Mouse (Mus musculus) skeletal muscle tissue, adult 2 months (tissue): Measurements from ENCODE around the gene Ubl7.

Experiments
- DNase-seq: peaks from one replicate; pipeline ENCODE4 v3.0.0-alpha.2; 2012; ENCODE audit warnings: low read depth, low spot score

Ubl7 gene

GRCm38 (mm10) chr9:57948333-57948931 lies 37.7 kb downstream of the Ubl7 start:
- no peak for DNase-seq

DNA sequence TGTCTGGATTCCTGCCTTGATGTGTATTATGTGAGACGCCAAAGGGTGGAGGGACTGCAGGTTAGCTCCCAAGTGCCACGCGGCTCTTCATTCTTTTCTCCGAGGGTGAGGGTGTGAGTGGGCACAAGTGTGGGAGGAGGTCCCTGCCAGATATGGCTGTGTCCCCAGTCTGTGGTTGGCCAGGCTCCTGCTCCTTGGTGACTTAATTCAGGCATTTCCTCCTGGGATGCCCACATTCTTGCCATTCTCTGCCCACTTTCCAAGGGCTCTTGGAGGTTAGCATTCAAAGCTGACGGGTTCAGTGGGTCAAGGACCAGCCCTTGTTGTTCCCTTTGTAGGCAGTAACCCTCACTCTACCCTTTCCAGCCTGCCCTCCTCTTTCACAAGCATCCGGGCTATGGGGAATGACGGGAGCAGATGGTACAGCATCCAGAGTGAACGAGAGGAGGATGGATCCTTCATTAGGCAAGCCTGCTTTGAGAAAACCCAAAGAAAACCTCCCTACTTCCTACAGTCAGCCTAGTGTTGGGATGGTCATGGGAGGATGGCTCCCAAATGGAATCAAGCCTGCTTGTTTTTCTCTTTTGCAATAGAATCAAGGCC lies 38.4 kb downstream of the Ubl7 start:
- DNase-seq, result no peak

GRCm38 (mm10) chr9:57949879-57950278 lies 39.1 kb downstream of the Ubl7 start:
- no peak for DNase-seq

GRCm38 (mm10) chr9:57950519-57950918 lies 39.7 kb downstream of the Ubl7 start:
- no peak for DNase-seq

DNA sequence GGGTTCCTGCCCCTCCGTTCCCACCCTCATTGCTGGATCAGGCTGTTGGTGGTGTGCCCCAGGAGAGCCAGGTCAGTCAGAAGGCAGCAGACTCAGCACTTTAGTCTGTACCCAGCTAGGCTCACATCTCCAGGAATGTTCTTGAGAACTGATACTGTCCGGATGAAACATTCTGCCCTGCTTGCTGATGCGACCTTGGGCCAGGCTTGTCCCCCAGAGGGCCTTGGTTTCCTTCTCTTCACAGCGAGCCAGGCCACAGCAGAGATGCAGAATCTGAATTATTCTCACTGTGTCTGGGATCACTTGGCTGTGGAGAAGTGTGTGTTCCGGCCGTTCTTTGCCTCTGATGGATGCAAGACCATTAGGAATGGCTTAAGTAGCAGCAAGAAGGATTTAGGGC lies 41.2 kb downstream of the Ubl7 start:
- no peak for DNase-seq

DNA sequence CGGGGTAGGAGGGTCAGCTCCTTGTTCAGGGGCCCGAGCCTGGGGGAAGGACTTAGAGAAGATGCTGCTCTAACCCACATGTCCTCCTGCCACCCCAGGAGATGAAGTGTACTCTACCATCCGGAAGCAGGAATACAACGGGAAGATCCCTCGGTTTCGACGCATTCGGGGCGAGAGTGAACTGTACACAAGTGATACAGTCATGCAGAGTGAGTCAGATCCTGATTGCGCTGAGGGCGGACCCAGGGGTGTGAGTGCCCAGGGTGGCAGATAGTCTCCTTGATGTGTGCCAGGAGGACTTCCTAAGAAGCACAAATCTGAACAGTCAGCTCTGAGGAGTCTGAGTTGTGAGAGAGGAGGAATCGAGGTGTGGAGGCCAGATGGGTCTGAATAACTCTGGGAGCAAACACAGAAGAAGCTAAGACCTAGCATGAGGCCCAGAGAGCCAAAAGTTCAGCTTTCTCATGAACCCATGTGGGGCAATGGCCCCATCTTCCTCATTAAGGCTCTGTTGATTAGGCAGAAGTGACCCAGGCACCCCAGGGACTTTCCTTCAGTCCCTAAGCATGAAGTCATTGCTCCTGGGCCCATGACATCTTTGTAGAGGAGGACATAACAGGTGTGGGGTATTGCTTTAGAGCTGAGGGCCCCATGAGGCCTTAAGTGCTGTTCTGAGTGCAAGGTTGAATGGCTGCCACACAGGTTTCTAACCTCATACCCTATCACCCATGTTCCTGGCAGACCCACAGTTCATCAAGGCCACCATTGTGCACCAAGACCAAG lies 44.4 kb downstream of the Ubl7 start:
- no peak for DNase-seq

- DNase-seq, result no peak
Measured at GRCm38 (mm10) chr9:57955764-57956163, 45.0 kb downstream of the Ubl7 start.

GRCm38 (mm10) chr9:57956196-57956837 lies 45.5 kb downstream of the Ubl7 start:
- DNase-seq, result no peak

DNA sequence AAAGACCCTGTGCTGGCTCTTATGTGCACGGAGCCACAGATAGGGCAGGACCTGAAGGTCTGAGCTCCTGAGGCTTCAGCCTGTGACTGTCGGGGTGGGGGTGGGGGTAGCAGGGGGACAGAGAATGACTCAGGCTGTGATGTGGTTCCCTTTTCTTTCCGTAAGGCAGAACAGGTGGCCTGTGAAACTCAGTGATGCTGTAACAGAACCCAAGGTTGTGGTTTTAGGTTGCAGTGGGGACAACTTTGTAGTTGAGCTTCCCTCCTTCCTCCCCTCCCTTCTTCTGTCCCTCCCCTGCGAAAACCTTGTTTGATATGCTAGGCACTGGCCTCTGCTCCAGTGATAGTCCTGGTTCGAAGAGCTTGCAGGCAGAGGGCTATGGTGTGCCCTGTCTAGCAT lies 46.1 kb downstream of the Ubl7 start:
- no peak for DNase-seq

DNA sequence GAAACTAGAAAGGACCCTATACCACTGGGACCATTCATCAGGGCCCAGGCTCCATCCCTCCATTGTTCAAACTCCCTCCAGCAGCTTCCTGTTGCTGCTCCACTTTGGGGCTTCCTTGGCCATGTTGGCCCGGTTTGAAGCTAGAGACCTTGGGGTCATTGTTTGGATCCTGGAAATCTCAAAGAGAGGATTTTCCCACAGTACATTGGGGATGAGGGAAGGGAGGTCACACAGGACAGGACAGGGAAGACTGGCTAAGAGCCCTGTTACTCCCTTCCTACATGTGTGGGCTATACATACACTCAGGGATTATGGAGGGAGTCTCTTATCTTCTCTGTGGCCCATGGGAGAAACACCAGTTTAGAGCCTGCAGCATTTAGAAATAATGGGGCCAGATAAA lies 47.8 kb downstream of the Ubl7 start:
- DNase-seq, result no peak

DNA sequence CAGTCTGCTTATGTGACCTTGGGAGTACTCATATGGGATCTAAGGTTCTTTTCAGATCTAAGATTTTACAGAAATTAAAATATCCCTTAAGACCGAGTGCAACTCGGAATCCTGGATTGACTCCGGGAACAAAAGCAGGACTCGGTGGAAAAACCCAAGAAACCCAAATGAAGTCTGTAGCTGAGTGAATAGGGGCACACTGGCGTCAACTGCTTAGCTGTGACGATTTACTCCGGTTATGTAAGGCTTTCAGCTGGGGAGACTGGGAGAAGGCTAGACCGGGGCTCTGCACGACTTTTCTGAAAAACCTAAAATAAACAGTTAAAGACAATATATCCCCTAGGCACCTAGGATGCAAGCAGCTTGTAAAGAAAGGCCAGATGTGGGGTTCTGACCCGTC lies 48.6 kb downstream of the Ubl7 start:
- DNase-seq, result no peak

- DNase-seq, result no peak
Measured at GRCm38 (mm10) chr9:57959886-57960866, 49.4 kb downstream of the Ubl7 start.

GRCm38 (mm10) chr9:57961226-57961625 lies 50.4 kb downstream of the Ubl7 start:
- no peak for DNase-seq

DNA sequence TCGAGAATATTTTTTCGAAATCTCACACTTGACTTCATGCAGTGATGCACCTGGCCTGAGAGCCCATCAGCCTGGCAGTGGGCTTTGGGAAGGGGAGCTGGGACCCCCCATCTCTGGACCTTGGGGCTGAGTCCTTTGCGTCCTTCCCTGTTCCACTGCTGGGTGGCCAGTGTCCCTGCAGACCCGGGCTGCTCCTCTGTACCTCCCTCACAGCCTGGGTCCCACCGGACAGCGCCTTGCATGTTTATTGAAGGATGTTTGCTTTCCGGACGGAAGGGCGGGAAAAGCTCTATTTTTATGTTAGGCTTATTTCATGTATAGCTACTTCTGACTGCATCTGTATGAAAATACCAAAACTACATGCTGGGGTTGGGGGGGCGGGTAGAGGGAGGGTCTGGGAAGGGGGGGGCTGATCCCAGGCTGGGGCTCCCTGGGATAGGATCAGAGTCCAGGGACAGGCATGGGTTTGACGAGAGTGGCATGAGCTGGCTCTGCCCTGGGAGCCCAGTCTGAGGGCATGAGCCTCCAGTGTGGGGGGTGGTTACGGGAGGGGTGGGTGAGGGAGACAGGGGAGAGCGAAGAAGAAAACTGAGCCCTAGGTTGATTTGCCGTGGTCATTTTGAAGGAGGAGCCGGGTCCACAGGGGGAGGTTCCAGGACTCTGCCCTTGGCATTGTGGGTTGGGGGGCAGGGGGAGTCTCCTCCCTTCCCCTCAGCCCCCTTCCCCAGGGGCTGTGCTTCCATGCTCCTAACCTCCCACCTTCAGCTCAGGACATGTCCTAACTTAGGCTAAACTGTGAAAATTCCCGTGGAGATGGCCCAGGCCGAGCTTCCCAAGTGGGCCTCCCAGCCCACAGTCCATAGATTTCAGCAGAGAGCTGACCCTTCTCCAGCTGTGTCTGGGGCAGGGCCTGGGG lies 51.3 kb downstream of the Ubl7 start:
- DNase-seq, result no peak

- DNase-seq, result no peak
Measured at GRCm38 (mm10) chr9:57963249-57963997, 52.6 kb downstream of the Ubl7 start.

- DNase-seq, result no peak
Measured at GRCm38 (mm10) chr9:57963998-57964395, 53.2 kb downstream of the Ubl7 start.

- no peak for DNase-seq
Measured at GRCm38 (mm10) chr9:57964528-57965250, 53.9 kb downstream of the Ubl7 start.

GRCm38 (mm10) chr9:57965281-57966185 lies 54.8 kb downstream of the Ubl7 start:
- DNase-seq, result no peak
